Comparison of ENCODE assay signal across 8 mouse cellular contexts in the genomic region with DNA sequence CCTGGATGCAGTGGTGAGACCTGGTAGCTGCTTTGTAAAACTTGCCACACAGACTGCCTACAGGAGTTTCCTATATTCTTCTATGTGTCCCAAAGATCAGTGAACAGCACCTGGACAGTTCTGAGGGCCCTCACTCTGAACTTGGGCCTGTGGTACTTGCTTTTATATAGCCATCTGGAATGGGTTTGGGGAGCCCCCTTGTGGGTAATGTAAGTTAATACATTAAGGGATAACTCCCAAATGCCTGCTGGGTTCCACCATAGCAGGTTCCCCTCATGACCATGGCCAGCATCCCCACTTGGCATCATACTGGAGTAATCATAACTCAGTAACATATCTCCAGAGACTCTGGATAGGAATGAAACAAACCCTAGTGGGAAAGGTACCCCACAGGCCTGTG. TPM values are rescaled to one million over a fixed set of nuclear protein-coding genes. Genes with fewer than 3 reads are reported as not detected.
DNase-seq lines count a peak whose midpoint lies in the region; ATAC-seq lines count a peak whose summit lies in the region.

No protein-coding gene starts in this region.

- no peak overlapping the region for H3K27ac ChIP-seq in heart, embryonic 11.5 days (ENCODE audit: low read depth, low read length)
- no peak overlapping the region for H3K27ac ChIP-seq in hindbrain, embryonic 10.5 days

- H3K27me3 ChIP-seq in heart, embryonic 11.5 days (ENCODE audit: control insufficient read depth, insufficient read depth, low read length) = no peaks in the 10 kb centered on the region
- no peaks in the 10 kb centered on the region for H3K27me3 ChIP-seq in hindbrain, embryonic 10.5 days (ENCODE audit: insufficient read depth, poor library complexity, severe bottlenecking)

- H3K4me3 ChIP-seq in heart, embryonic 11.5 days (ENCODE audit: low read depth, low read length) = no peak overlapping the region
- no peak overlapping the region for H3K4me3 ChIP-seq in hindbrain, embryonic 10.5 days

- H3K9ac ChIP-seq in heart, embryonic 11.5 days (ENCODE audit: low read depth, low read length) = no peak overlapping the region

- H3K4me1 ChIP-seq in heart, embryonic 11.5 days (ENCODE audit: control insufficient read depth, insufficient read depth, low read length) = no peaks in the 10 kb centered on the region
- H3K4me1 ChIP-seq in hindbrain, embryonic 10.5 days (replicated peaks) = no peaks in the 10 kb centered on the region

- no peak overlapping the region for H3K4me2 ChIP-seq in heart, embryonic 11.5 days

- H3K36me3 ChIP-seq in heart, embryonic 11.5 days (ENCODE audit: control insufficient read depth, insufficient read depth, low read length) = peaks cover 30% of the 10 kb centered on the region
- peaks cover 97% of the 10 kb centered on the region for H3K36me3 ChIP-seq in hindbrain, embryonic 10.5 days

- ATAC-seq in heart, embryonic 11.5 days (replicated peaks; ENCODE audit: insufficient number of reproducible peaks, low FRiP score, low TSS enrichment) = no peak

- peak; percentile 49 for DNase-seq in heart, postnatal 4 days
- peak; percentile 57 for DNase-seq in CD4-positive helper T cell, adult 2 months (ENCODE audit: low read depth, low spot score)
- peak; percentile 57 for DNase-seq in T-cell, adult 2 months (ENCODE audit: low spot score)
- peak; percentile 62 for DNase-seq in lung, postnatal 14 days
- no peak for DNase-seq in layer of hippocampus, adult 9-10 months (ENCODE audit: low spot score)
- no peak for DNase-seq in hindbrain, embryonic 10.5 days (ENCODE audit: low spot score)
- no peak for DNase-seq in layer of hippocampus, postnatal 14 days (ENCODE audit: low spot score in 2 of 2)

- H3K9me3 ChIP-seq in heart, embryonic 11.5 days (replicated peaks; ENCODE audit: control insufficient read depth, low read length) = no peaks in the 10 kb centered on the region
- H3K9me3 ChIP-seq in hindbrain, embryonic 10.5 days = no peaks in the 10 kb centered on the region

RNA-seq across cellular contexts. Expression of a gene that starts 10.0 kb away (rescaled TPM):
- 10 to 100 TPM; 16.0 to 19.2 TPM for total RNA-seq in heart, postnatal 4 days (2021)
- 41.5 and 42.3 TPM in 2 replicates for polyA plus RNA-seq in heart, embryonic 11.5 days (2014; fragmentation: Nextera tagmentation; extraction: Ambion mirVana)
- polyA plus RNA-seq in hindbrain, embryonic 10.5 days (2016; fragmentation: Nextera tagmentation; extraction: Ambion mirVana) = 37.1 and 40.9 TPM in 2 replicates
- 10 to 100 TPM; 21.7 to 25.5 TPM for total RNA-seq in layer of hippocampus, postnatal 14 days (2021)

RNA-seq across cellular contexts. Expression of a gene that starts 10.3 kb away (rescaled TPM):
- 10 to 100 TPM; 53.3 to 56.9 TPM for total RNA-seq in heart, postnatal 4 days (2021)
- 171 and 186 TPM in 2 replicates for polyA plus RNA-seq in heart, embryonic 11.5 days (2014; fragmentation: Nextera tagmentation; extraction: Ambion mirVana)
- 259 and 305 TPM in 2 replicates for polyA plus RNA-seq in hindbrain, embryonic 10.5 days (2016; fragmentation: Nextera tagmentation; extraction: Ambion mirVana)
- total RNA-seq in layer of hippocampus, postnatal 14 days (2021) = 10 to 100 TPM in 1 of 2 experiments, 1 to 10 TPM in 1; 9.8 to 12.0 TPM

RNA-seq across cellular contexts. Expression of a gene that starts 15.8 kb away (rescaled TPM):
- total RNA-seq in heart, postnatal 4 days (2021) = 10 to 100 TPM; 33.4 to 41.5 TPM
- 162 and 166 TPM in 2 replicates for polyA plus RNA-seq in heart, embryonic 11.5 days (2014; fragmentation: Nextera tagmentation; extraction: Ambion mirVana)
- 255 and 317 TPM in 2 replicates for polyA plus RNA-seq in hindbrain, embryonic 10.5 days (2016; fragmentation: Nextera tagmentation; extraction: Ambion mirVana)
- total RNA-seq in layer of hippocampus, postnatal 14 days (2021) = 10 to 100 TPM; 22.0 to 24.7 TPM

RNA-seq across cellular contexts. Expression of a gene that starts 38.5 kb away (rescaled TPM):
- 1 to 10 TPM; 1.2 to 1.5 TPM for total RNA-seq in heart, postnatal 4 days (2021)
- polyA plus RNA-seq in heart, embryonic 11.5 days (2014; fragmentation: Nextera tagmentation; extraction: Ambion mirVana) = 1.5 and 2.0 TPM in 2 replicates
- polyA plus RNA-seq in hindbrain, embryonic 10.5 days (2016; fragmentation: Nextera tagmentation; extraction: Ambion mirVana) = 0.77 and 1.2 TPM in 2 replicates
- under 1 TPM; 0.64 to 0.92 TPM for total RNA-seq in layer of hippocampus, postnatal 14 days (2021)

RNA-seq across cellular contexts. Expression of a gene that starts 38.8 kb away (rescaled TPM):
- 10 to 100 TPM; 27.3 to 31.4 TPM for total RNA-seq in heart, postnatal 4 days (2021)
- 56.6 and 59.5 TPM in 2 replicates for polyA plus RNA-seq in heart, embryonic 11.5 days (2014; fragmentation: Nextera tagmentation; extraction: Ambion mirVana)
- polyA plus RNA-seq in hindbrain, embryonic 10.5 days (2016; fragmentation: Nextera tagmentation; extraction: Ambion mirVana) = 58.8 and 68.1 TPM in 2 replicates
- total RNA-seq in layer of hippocampus, postnatal 14 days (2021) = 10 to 100 TPM; 25.5 to 27.1 TPM

Comparison
In these comparisons a context has a peak if more than half of its experiments do, and no peak if none do; other contexts are left out.
1. DNase-seq: peak in heart, postnatal 4 days (single experiment), CD4-positive helper T cell, adult 2 months (single experiment), T-cell, adult 2 months (single experiment) and lung, postnatal 14 days (single experiment); none in layer of hippocampus, adult 9-10 months (single experiment), hindbrain, embryonic 10.5 days (single experiment) and layer of hippocampus, postnatal 14 days (0 of 2).
2. RNA of a gene that starts 10.3 kb away (total RNA-seq): 53.3 to 56.9 TPM in heart, postnatal 4 days; 9.8 to 12.0 TPM in layer of hippocampus, postnatal 14 days; every median in the first group is over 4 times any median in the second.